Mouse (Mus musculus): Measurements from ENCODE around the gene Bmp6. TPM values are rescaled to one million over a fixed set of nuclear protein-coding genes. Genes with fewer than 3 reads are reported as not detected.

Gene Bmp6
- total and polyA plus RNA-seq, 2 experiments from 2014 or later: 3.8 to 16.3 TPM

DNA sequence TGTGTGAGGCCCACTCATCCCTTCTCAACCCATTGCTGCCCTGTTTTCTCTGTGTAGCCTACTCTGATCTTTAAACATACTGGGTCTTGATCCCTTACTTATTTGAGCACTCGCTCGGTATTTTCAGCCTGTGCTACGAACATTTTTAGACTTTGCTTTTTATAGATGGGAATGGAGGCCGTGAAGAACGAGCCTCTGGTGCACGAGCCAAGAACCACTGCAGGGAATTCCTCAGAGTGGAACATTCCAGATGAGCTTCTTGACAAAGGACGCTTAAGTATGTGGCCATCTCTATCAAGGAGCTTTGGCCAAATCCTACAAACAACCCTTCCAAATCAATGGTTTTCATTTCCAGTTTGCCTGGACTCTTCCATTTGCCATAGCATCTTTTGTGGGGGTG lies 136.1 kb downstream of the Bmp6 start:
- no peak overlapping the region for H3K4me2 ChIP-seq (ENCODE audit: low read depth)
- DNase-seq: no peak
- H3K27ac ChIP-seq (ENCODE audit: low read depth, low read length): no peak overlapping the region
- 81% methylated on average over 7 of the region's 7 CpGs for WGBS
- no peaks in the 10 kb centered on the region for H3K36me3 ChIP-seq (ENCODE audit: insufficient read depth)
- H3K9ac ChIP-seq: no peak overlapping the region
- no peaks in the 10 kb centered on the region for H3K27me3 ChIP-seq (ENCODE audit: insufficient read depth, low read length)
- ATAC-seq: no peak
- no peaks in the 10 kb centered on the region for H3K4me1 ChIP-seq (ENCODE audit: insufficient read depth)
- TF ChIP-seq CTCF (IDR thresholded peaks at IDR 0.05; ENCODE audit: low read depth): no peak
- no peak overlapping the region for H3K4me3 ChIP-seq (ENCODE audit: low read depth, low read length)
- H3K9me3 ChIP-seq (ENCODE audit: low read length): no peaks in the 10 kb centered on the region

DNA sequence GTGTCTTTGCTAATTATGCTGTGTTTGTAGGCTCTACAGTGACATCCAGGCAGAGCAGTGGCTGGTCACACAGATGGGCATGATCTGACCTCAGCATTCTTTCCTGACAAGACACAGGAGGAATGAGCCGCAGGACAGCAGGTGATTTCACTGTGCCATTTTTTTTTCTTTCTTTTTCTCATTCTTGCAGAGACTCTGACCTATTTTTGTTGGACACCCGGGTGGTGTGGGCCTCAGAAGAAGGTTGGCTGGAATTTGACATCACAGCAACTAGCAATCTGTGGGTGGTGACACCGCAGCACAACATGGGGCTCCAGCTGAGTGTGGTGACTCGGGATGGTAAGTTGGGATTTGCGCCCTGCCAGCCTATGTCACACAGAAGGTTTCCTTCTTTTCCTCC lies 139.8 kb downstream of the Bmp6 start:
- DNase-seq: no peak
- H3K4me3 ChIP-seq (ENCODE audit: low read depth, low read length): no peak overlapping the region
- no peak overlapping the region for H3K4me2 ChIP-seq (ENCODE audit: low read depth)
- no peaks in the 10 kb centered on the region for H3K9me3 ChIP-seq (ENCODE audit: low read length)
- ATAC-seq: no peak
- no peak overlapping the region for H3K27ac ChIP-seq (ENCODE audit: low read depth, low read length)
- H3K9ac ChIP-seq: no peak overlapping the region
- no peak for TF ChIP-seq CTCF (IDR thresholded peaks at IDR 0.05; ENCODE audit: low read depth)
- no peaks in the 10 kb centered on the region for H3K36me3 ChIP-seq (ENCODE audit: insufficient read depth)
- 76% methylated on average over 5 of the region's 5 CpGs for WGBS
- no peaks in the 10 kb centered on the region for H3K4me1 ChIP-seq (ENCODE audit: insufficient read depth)
- H3K27me3 ChIP-seq (ENCODE audit: insufficient read depth, low read length): no peaks in the 10 kb centered on the region

DNA sequence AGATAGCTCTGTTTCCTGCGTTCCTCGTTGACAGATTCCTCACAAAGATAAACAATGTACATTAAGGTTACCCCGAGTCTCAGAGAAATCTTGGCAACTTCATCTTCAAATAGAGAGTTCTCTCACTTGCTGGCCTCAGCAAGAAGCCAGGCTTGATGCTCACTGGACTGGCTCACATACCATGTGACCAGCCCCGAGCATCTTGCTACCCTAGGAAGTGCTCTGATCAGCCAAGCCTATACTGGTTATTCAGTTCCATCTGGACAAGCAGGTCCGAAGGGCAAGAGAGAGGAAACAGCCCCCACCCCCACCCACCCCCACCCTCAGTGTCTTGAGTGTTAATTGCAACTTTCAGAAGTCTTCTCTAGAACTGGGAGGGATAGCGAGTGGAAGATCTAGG lies 141.9 kb downstream of the Bmp6 start:
- 88% methylated on average over 6 of the region's 6 CpGs for WGBS
- no peak overlapping the region for H3K9ac ChIP-seq

DNA sequence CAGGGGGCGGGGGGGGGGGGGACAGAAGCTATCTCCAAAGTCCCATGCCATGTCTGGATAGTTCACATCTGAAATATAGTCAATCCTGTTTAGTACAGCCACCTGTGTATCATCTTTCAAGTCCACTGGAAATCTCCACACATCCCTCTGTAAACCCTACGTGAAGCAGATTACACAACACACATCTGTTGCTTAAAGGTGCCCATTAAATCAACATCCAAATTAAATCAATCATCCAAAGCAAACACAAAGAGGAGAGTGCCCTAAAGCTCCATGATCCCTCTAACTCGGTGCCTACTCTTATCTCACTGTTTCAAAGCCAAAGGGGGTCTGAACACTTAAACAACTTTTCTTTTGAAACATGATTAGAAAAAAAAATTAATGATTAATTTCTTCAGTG lies 151.8 kb downstream of the Bmp6 start:
- Histone ChIP-seq H3K27me3 (ENCODE audit: insufficient read depth, low read length) (no peaks in the 10 kb centered on the region), H3K27ac (ENCODE audit: low read depth, low read length) (no peak overlapping the region), H3K4me1 (ENCODE audit: insufficient read depth) (no peaks in the 10 kb centered on the region), H3K9ac (no peak overlapping the region), H3K4me2 (ENCODE audit: low read depth) (no peak overlapping the region), H3K9me3 (ENCODE audit: low read length) (no peaks in the 10 kb centered on the region), H3K4me3 (ENCODE audit: low read depth, low read length) (no peak overlapping the region), H3K36me3 (ENCODE audit: insufficient read depth) (peaks cover 16% of the 10 kb centered on the region; the same call in 1 of the 2 replicates)
- DNase-seq: no peak
- 65% methylated on average over 3 of the region's 3 CpGs for WGBS
- ATAC-seq: no peak
- TF ChIP-seq CTCF (IDR thresholded peaks at IDR 0.05; ENCODE audit: low read depth): no peak

More for the DNA sequence above, 141.9 kb downstream of the Bmp6 start:
- DNase-seq: no peak
- Histone ChIP-seq H3K27ac (ENCODE audit: low read depth, low read length) (no peak overlapping the region), H3K9me3 (ENCODE audit: low read length) (no peaks in the 10 kb centered on the region), H3K4me2 (ENCODE audit: low read depth) (no peak overlapping the region), H3K4me3 (ENCODE audit: low read depth, low read length) (no peak overlapping the region), H3K4me1 (ENCODE audit: insufficient read depth) (no peaks in the 10 kb centered on the region), H3K27me3 (ENCODE audit: insufficient read depth, low read length) (no peaks in the 10 kb centered on the region), H3K36me3 (ENCODE audit: insufficient read depth) (no peaks in the 10 kb centered on the region)
- no peak for ATAC-seq
- no peak for TF ChIP-seq CTCF (IDR thresholded peaks at IDR 0.05; ENCODE audit: low read depth)

DNA sequence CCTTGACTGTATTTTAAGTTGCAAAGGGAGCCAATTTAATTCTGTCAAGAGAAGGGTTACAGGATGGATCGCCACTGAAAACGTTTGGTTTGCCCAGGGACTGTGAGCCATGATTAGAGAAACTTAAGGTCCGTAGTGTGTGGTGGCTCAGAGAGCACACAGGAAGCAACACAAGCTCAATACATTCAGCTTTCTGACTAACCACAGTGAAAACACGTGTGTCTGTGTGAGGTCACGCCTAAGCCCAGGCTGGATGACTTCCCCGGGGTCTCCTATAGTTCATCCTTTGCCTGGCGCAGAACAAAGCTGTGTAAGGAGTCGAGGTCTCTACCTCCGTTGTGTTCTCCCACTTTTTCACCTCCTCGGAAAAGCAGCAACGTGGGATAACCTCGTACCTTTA lies 156.4 kb downstream of the Bmp6 start:
- no peak overlapping the region for H3K9ac ChIP-seq
- DNase-seq (no peak), ATAC-seq (no peak)
- no peak overlapping the region for H3K4me3 ChIP-seq (ENCODE audit: low read depth, low read length)
- TF ChIP-seq CTCF (IDR thresholded peaks at IDR 0.05; ENCODE audit: low read depth): no peak
- peaks cover 51% of the 10 kb centered on the region for H3K36me3 ChIP-seq (ENCODE audit: insufficient read depth)
- H3K27me3 ChIP-seq (ENCODE audit: insufficient read depth, low read length): no peaks in the 10 kb centered on the region
- H3K4me1 ChIP-seq (ENCODE audit: insufficient read depth): no peaks in the 10 kb centered on the region
- no peaks in the 10 kb centered on the region for H3K9me3 ChIP-seq (ENCODE audit: low read length)
- no peak overlapping the region for H3K27ac ChIP-seq (ENCODE audit: low read depth, low read length)
- 93% methylated on average over 12 of the region's 12 CpGs for WGBS
- no peak overlapping the region for H3K4me2 ChIP-seq (ENCODE audit: low read depth)

DNA sequence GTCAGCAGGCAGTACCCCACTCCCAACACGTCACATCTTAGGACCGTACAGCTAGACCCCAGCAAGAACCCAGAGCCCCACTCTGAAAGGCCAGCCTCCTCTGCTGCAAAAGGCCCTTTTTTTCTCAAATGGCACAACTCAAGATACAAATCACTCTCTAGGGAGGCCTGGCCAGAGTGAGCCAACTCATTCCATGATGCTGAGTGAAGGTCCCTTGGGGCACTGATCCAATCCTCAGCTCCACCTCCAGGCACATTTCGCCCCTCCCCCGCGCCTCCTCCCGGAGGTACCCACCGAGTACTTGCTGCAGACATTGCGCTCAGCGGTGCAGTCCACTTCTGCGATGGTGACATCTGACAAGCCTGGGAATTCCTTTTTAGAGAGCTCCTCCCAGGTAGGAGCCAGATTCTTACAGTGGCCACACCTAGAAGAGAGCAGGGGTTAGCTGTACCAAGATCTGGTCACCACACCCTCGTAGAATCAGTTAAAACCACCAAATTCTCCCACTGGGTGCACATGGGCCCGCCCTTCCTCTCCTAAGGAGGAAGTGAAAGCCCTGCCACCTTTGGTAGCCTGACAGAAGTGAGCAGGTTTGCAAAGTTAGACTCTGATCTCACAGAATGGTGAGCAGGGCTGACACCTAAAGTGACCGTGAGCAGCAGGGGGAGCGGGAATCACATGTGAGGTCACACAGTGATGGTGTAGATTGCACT lies 158.4 kb downstream of the Bmp6 start:
- peaks cover 60% of the 10 kb centered on the region for H3K36me3 ChIP-seq (ENCODE audit: insufficient read depth)
- H3K9me3 ChIP-seq (ENCODE audit: low read length): no peaks in the 10 kb centered on the region
- no peaks in the 10 kb centered on the region for H3K4me1 ChIP-seq (ENCODE audit: insufficient read depth)
- no peaks in the 10 kb centered on the region for H3K27me3 ChIP-seq (ENCODE audit: insufficient read depth, low read length)
- H3K27ac ChIP-seq (ENCODE audit: low read depth, low read length): no peak overlapping the region
- DNase-seq (no peak), ATAC-seq (no peak)
- no peak overlapping the region for H3K9ac ChIP-seq
- no peak overlapping the region for H3K4me2 ChIP-seq (ENCODE audit: low read depth)
- TF ChIP-seq CTCF (IDR thresholded peaks at IDR 0.05; ENCODE audit: low read depth): no peak
- 91% methylated on average over 14 of the region's 14 CpGs for WGBS
- H3K4me3 ChIP-seq (ENCODE audit: low read depth, low read length): no peak overlapping the region

DNA sequence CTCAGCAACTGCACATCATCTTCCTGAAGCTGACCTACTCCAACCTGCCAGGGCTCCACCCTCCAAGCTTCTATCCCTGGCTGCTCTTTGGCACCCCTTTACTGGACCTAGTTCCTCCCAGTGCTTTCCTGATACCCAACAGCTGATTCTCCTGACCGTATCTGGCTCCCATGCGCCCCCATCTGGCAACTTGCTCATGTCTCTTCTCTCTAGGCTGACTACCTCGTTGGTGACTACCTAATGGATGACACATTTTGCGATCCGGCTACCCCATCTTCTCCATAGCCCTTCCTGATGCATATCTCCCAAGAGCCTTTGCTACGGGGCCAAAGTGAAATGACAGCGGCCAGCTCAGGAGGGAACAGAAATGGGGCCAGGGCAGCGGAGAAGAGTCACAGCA lies 161.4 kb downstream of the Bmp6 start:
- WGBS: 87% methylated on average over 8 of the region's 8 CpGs
- Histone ChIP-seq H3K4me1 (ENCODE audit: insufficient read depth) (no peaks in the 10 kb centered on the region), H3K36me3 (ENCODE audit: insufficient read depth) (peaks cover 57% of the 10 kb centered on the region), H3K4me3 (ENCODE audit: low read depth, low read length) (no peak overlapping the region), H3K9ac (no peak overlapping the region), H3K9me3 (ENCODE audit: low read length) (no peaks in the 10 kb centered on the region), H3K27ac (ENCODE audit: low read depth, low read length) (no peak overlapping the region), H3K27me3 (ENCODE audit: insufficient read depth, low read length) (no peaks in the 10 kb centered on the region), H3K4me2 (ENCODE audit: low read depth) (no peak overlapping the region)
- TF ChIP-seq CTCF (IDR thresholded peaks at IDR 0.05; ENCODE audit: low read depth): peak; percentile 49
- DNase-seq (peak; percentile 29), ATAC-seq (no peak)

All from forebrain, postnatal 0 days (tissue).